Mouse (Mus musculus) neutrophil, adult 65 days (primary cell): ENCODE measurements around the gene Tinag. TPM values are rescaled to one million over a fixed set of nuclear protein-coding genes. Genes with fewer than 3 reads are reported as not detected.

Source experiments
- total RNA-seq: library from RNA; stranded (reverse); gene quantifications from 2 replicates; pipeline ENCODE4 v1.2.4, GENCODE M21; 2023

Gene Tinag
- total RNA-seq: not detected in 2 replicates

GRCm38 (mm10) chr9:77045585-77045984, at the start of gene Tinag:
TSS of gene Tinag (minus strand) at chr9:77045794.

